Mouse (Mus musculus) ES-Bruce4 (cell line): ENCODE measurements at regions not wholly inside any gene's neighbourhood (a gene's known extent, or its start where the extent isn't known, plus 50 kb on each side); places are given as distances from the start of the nearest gene placed in this dataset.

Experiments used
- CTCF ChIP-seq: IDR thresholded peaks from one replicate; pipeline ENCODE4 v1.8.1; 2011; ENCODE audit warnings: low read depth, low read length
- EP300 ChIP-seq: IDR thresholded peaks from 2 replicates; pipeline ENCODE4 v1.6.1; 2011; ENCODE audit warnings: low read depth, low read length; ENCODE audit not compliant: insufficient read depth
- POLR2A ChIP-seq: IDR thresholded peaks from one replicate; pipeline ENCODE4 v1.8.1; 2011; ENCODE audit warnings: low read length; ENCODE audit not compliant: insufficient read depth

DNA sequence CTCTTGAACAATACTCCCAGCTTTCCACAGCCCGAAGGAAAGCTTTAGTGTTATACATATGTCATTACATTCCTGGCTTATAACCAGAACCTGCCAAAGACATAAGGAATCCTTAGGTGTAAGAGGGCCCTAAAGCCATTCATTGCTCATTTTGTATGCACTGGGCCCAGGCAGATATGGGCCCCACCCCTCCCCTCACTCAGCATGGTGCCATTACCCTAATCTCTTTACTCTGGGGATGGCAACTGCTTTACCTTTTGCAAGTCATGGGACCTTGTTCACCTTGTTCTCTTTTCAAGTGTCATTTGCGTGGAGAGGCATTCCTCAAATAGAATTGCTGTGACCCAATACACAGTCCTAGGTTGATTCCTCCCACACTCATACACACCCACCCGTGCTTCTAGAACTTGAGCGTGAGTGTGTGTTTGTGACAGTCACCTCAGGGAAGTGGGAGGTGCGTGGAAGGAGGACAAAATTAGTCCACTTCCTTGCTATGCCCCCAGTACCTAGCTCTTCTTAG lies 419.5 kb upstream of the Cdh4 start:
- TF ChIP-seq POLR2A (no peak), CTCF (no peak), EP300 (no peak)
